Mouse (Mus musculus): ENCODE data around the gene Rwdd1. TPM values are rescaled to one million over a fixed set of nuclear protein-coding genes. Genes with fewer than 3 reads are reported as not detected.
A peak's percentile ranks its signal among the peaks of the same experiment; 100 is the strongest.

The Rwdd1 gene
- 164 and 171 TPM in 2 replicates for polyA plus RNA-seq (2014; fragmentation: Nextera tagmentation; extraction: Ambion mirVana)

- H3K27me3 ChIP-seq (ENCODE audit: control insufficient read depth, insufficient read depth, low read length), result no peaks in the 10 kb centered on the region
- peak within 1 kb of the TSS; percentile 78 for H3K4me2 ChIP-seq
- H3K4me1 ChIP-seq (ENCODE audit: control insufficient read depth, insufficient read depth, low read length), result peaks cover 14% of the 10 kb centered on the region
- H3K36me3 ChIP-seq (ENCODE audit: control insufficient read depth, insufficient read depth, low read length), result no peaks in the 10 kb centered on the region
- WGBS, result under 1% methylated on average over 82 of the region's 82 CpGs
- ATAC-seq (ENCODE audit: low FRiP score) (peak; percentile 100), DNase-seq (ENCODE audit: low spot score, missing footprints) (peak; percentile 99)
- H3K9ac ChIP-seq (ENCODE audit: low read length), result peak within 1 kb of the TSS; percentile 93
- H3K27ac ChIP-seq (ENCODE audit: low read depth, low read length), result peak within 1 kb of the TSS; percentile 73
- H3K9me3 ChIP-seq (ENCODE audit: control insufficient read depth, low read length), result no peaks in the 10 kb centered on the region
- peak within 1 kb of the TSS; percentile 71 for H3K4me3 ChIP-seq (ENCODE audit: low read depth, low read length)
Measured at GRCm38 (mm10) chr10:34019302-34020075, at the start of gene Rwdd1. Gene Rwdd1, minus strand, starts transcription at chr10:34019624.

GRCm38 (mm10) chr10:34066591-34066990 is 47.2 kb upstream of the Rwdd1 start:
- no peaks in the 10 kb centered on the region for H3K36me3 ChIP-seq (ENCODE audit: control insufficient read depth, insufficient read depth, low read length)
- DNase-seq (ENCODE audit: low spot score, missing footprints) (no peak), ATAC-seq (ENCODE audit: low FRiP score) (no peak)
- H3K9me3 ChIP-seq (ENCODE audit: control insufficient read depth, low read length), result no peaks in the 10 kb centered on the region
- H3K4me1 ChIP-seq (ENCODE audit: control insufficient read depth, insufficient read depth, low read length), result no peaks in the 10 kb centered on the region
- 50% methylated on average over 3 of the region's 3 CpGs for WGBS
- no peak overlapping the region for H3K4me2 ChIP-seq
- H3K27ac ChIP-seq (ENCODE audit: low read depth, low read length), result no peak overlapping the region
- H3K9ac ChIP-seq (ENCODE audit: low read length), result no peak overlapping the region
- no peak overlapping the region for H3K4me3 ChIP-seq (ENCODE audit: low read depth, low read length)
- no peaks in the 10 kb centered on the region for H3K27me3 ChIP-seq (ENCODE audit: control insufficient read depth, insufficient read depth, low read length)

GRCm38 (mm10) chr10:34053987-34054386 is 34.6 kb upstream of the Rwdd1 start:
- Histone ChIP-seq H3K4me1 (ENCODE audit: control insufficient read depth, insufficient read depth, low read length) (no peaks in the 10 kb centered on the region), H3K36me3 (ENCODE audit: control insufficient read depth, insufficient read depth, low read length) (no peaks in the 10 kb centered on the region), H3K4me3 (ENCODE audit: low read depth, low read length) (no peak overlapping the region), H3K27ac (ENCODE audit: low read depth, low read length) (no peak overlapping the region), H3K27me3 (ENCODE audit: control insufficient read depth, insufficient read depth, low read length) (no peaks in the 10 kb centered on the region), H3K9me3 (ENCODE audit: control insufficient read depth, low read length) (no peaks in the 10 kb centered on the region), H3K4me2 (no peak overlapping the region), H3K9ac (ENCODE audit: low read length) (no peak overlapping the region)
- WGBS, result 87% methylated on average over 2 of the region's 2 CpGs
- no peak for DNase-seq (ENCODE audit: low spot score, missing footprints)
- ATAC-seq (ENCODE audit: low FRiP score), result no peak

- H3K27me3 ChIP-seq (ENCODE audit: control insufficient read depth, insufficient read depth, low read length), result no peaks in the 10 kb centered on the region
- H3K9ac ChIP-seq (ENCODE audit: low read length), result no peak within 1 kb of the TSS
- H3K4me3 ChIP-seq (ENCODE audit: low read depth, low read length), result no peak within 1 kb of the TSS
- no peaks in the 10 kb centered on the region for H3K4me1 ChIP-seq (ENCODE audit: control insufficient read depth, insufficient read depth, low read length)
- H3K4me2 ChIP-seq, result no peak within 1 kb of the TSS
- WGBS, result 84% methylated on average over 5 of the region's 5 CpGs
- no peaks in the 10 kb centered on the region for H3K36me3 ChIP-seq (ENCODE audit: control insufficient read depth, insufficient read depth, low read length)
- ATAC-seq (ENCODE audit: low FRiP score) (no peak), DNase-seq (ENCODE audit: low spot score, missing footprints) (no peak)
- no peak within 1 kb of the TSS for H3K27ac ChIP-seq (ENCODE audit: low read depth, low read length)
- H3K9me3 ChIP-seq (ENCODE audit: control insufficient read depth, low read length), result no peaks in the 10 kb centered on the region
Measured at GRCm38 (mm10) chr10:34044210-34044609, 24.8 kb upstream of the Rwdd1 start, which contains the start of gene Calhm4. Gene Calhm4, minus strand, starts transcription at chr10:34044310.

- Histone ChIP-seq H3K9ac (ENCODE audit: low read length) (no peak within 1 kb of the TSS), H3K4me1 (ENCODE audit: control insufficient read depth, insufficient read depth, low read length) (no peaks in the 10 kb centered on the region), H3K9me3 (ENCODE audit: control insufficient read depth, low read length) (no peaks in the 10 kb centered on the region), H3K27ac (ENCODE audit: low read depth, low read length) (no peak within 1 kb of the TSS), H3K4me2 (no peak within 1 kb of the TSS), H3K27me3 (ENCODE audit: control insufficient read depth, insufficient read depth, low read length) (no peaks in the 10 kb centered on the region), H3K36me3 (ENCODE audit: control insufficient read depth, insufficient read depth, low read length) (no peaks in the 10 kb centered on the region), H3K4me3 (ENCODE audit: low read depth, low read length) (no peak within 1 kb of the TSS)
- DNase-seq (ENCODE audit: low spot score, missing footprints), result no peak
- ATAC-seq (ENCODE audit: low FRiP score), result no peak
- 81% methylated on average over 3 of the region's 3 CpGs for WGBS
Measured at GRCm38 (mm10) chr10:34037401-34037800, 18.0 kb upstream of the Rwdd1 start, which contains the start of gene Trappc3l. Gene Trappc3l, plus strand, starts transcription at chr10:34037597.

GRCm38 (mm10) chr10:34036587-34036986 is 17.2 kb upstream of the Rwdd1 start:
- peak; percentile 75 for ATAC-seq (ENCODE audit: low FRiP score)
- WGBS, result 16% methylated on average over 5 of the region's 5 CpGs
- H3K4me3 ChIP-seq (ENCODE audit: low read depth, low read length), result no peak overlapping the region
- H3K9me3 ChIP-seq (ENCODE audit: control insufficient read depth, low read length), result no peaks in the 10 kb centered on the region
- H3K4me2 ChIP-seq, result no peak overlapping the region
- H3K27ac ChIP-seq (ENCODE audit: low read depth, low read length), result no peak overlapping the region
- H3K36me3 ChIP-seq (ENCODE audit: control insufficient read depth, insufficient read depth, low read length), result no peaks in the 10 kb centered on the region
- DNase-seq (ENCODE audit: low spot score, missing footprints), result peak; percentile 85
- H3K9ac ChIP-seq (ENCODE audit: low read length), result no peak overlapping the region
- H3K27me3 ChIP-seq (ENCODE audit: control insufficient read depth, insufficient read depth, low read length), result no peaks in the 10 kb centered on the region
- H3K4me1 ChIP-seq (ENCODE audit: control insufficient read depth, insufficient read depth, low read length), result no peaks in the 10 kb centered on the region

GRCm38 (mm10) chr10:34033630-34034305 is 14.3 kb upstream of the Rwdd1 start:
- Histone ChIP-seq H3K4me3 (ENCODE audit: low read depth, low read length) (no peak overlapping the region), H3K9me3 (ENCODE audit: control insufficient read depth, low read length) (no peaks in the 10 kb centered on the region), H3K9ac (ENCODE audit: low read length) (peak overlapping the region; percentile 20; the same call in 1 of the 2 replicates), H3K27ac (ENCODE audit: low read depth, low read length) (no peak overlapping the region), H3K4me1 (ENCODE audit: control insufficient read depth, insufficient read depth, low read length) (no peaks in the 10 kb centered on the region), H3K27me3 (ENCODE audit: control insufficient read depth, insufficient read depth, low read length) (no peaks in the 10 kb centered on the region), H3K4me2 (peak overlapping the region; percentile 30; the same call in 1 of the 2 replicates), H3K36me3 (ENCODE audit: control insufficient read depth, insufficient read depth, low read length) (no peaks in the 10 kb centered on the region)
- 22% methylated on average over 22 of the region's 22 CpGs for WGBS
- ATAC-seq (ENCODE audit: low FRiP score) (peak; percentile 87), DNase-seq (ENCODE audit: low spot score, missing footprints) (peak; percentile 94)

- Histone ChIP-seq H3K4me2 (no peak overlapping the region), H3K9me3 (ENCODE audit: control insufficient read depth, low read length) (no peaks in the 10 kb centered on the region), H3K36me3 (ENCODE audit: control insufficient read depth, insufficient read depth, low read length) (no peaks in the 10 kb centered on the region), H3K27ac (ENCODE audit: low read depth, low read length) (no peak overlapping the region), H3K4me3 (ENCODE audit: low read depth, low read length) (no peak overlapping the region), H3K9ac (ENCODE audit: low read length) (no peak overlapping the region), H3K4me1 (ENCODE audit: control insufficient read depth, insufficient read depth, low read length) (no peaks in the 10 kb centered on the region), H3K27me3 (ENCODE audit: control insufficient read depth, insufficient read depth, low read length) (no peaks in the 10 kb centered on the region)
- WGBS, result 82% methylated on average over 5 of the region's 5 CpGs
- no peak for DNase-seq (ENCODE audit: low spot score, missing footprints)
- ATAC-seq (ENCODE audit: low FRiP score), result no peak
Measured at GRCm38 (mm10) chr10:34030322-34030721, 10.9 kb upstream of the Rwdd1 start.

- Histone ChIP-seq H3K9ac (ENCODE audit: low read length) (peak overlapping the region; percentile 93), H3K4me3 (ENCODE audit: low read depth, low read length) (peak overlapping the region; percentile 71), H3K36me3 (ENCODE audit: control insufficient read depth, insufficient read depth, low read length) (no peaks in the 10 kb centered on the region), H3K4me2 (peak overlapping the region; percentile 78), H3K4me1 (ENCODE audit: control insufficient read depth, insufficient read depth, low read length) (peaks cover 14% of the 10 kb centered on the region), H3K27ac (ENCODE audit: low read depth, low read length) (peak overlapping the region; percentile 73), H3K9me3 (ENCODE audit: control insufficient read depth, low read length) (no peaks in the 10 kb centered on the region), H3K27me3 (ENCODE audit: control insufficient read depth, insufficient read depth, low read length) (no peaks in the 10 kb centered on the region)
- DNase-seq (ENCODE audit: low spot score, missing footprints), result peak; percentile 86
- under 1% methylated on average over 21 of the region's 21 CpGs for WGBS
- no peak for ATAC-seq (ENCODE audit: low FRiP score)
Measured at GRCm38 (mm10) chr10:34018746-34019301, 600 bp downstream of the Rwdd1 start.

All from midbrain, embryonic 11.5 days (tissue).